Mouse (Mus musculus): ENCODE data around the gene Olfr1135. TPM values are rescaled to one million over a fixed set of nuclear protein-coding genes. Genes with fewer than 3 reads are reported as not detected.

Gene Olfr1135
- polyA plus RNA-seq (2014; fragmentation: Nextera tagmentation; extraction: Ambion mirVana), result not detected in 2 replicates

DNA sequence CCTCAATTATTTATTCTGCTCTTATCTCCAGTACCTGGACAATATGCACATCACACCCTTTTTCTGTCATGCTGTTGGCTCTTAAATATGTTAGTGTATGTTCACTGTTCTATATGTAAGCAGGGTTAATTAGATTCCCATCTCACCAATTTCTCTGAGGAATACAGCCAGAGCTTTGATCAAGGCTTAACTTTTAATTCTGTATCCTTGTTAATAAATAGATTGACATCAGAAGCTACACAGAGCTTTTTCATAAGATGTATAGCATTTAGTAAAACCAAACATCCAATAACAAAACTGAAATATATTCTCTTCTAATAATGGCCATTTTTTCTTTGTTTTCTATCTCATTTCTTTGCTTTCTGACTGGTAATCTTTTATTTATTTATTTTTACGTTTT, at the start of gene Olfr1135:
Olfr1135 (minus strand) TSS at position 101 of the 400 bp plus-strand sequence.
- H3K4me1 ChIP-seq (ENCODE audit: insufficient read depth), result no peaks in the 10 kb centered on the region
- no peak for TF ChIP-seq CTCF (IDR thresholded peaks at IDR 0.05; ENCODE audit: low read depth)
- H3K9me3 ChIP-seq (ENCODE audit: low read depth, low read length), result no peaks in the 10 kb centered on the region
- H3K4me2 ChIP-seq, result no peak within 1 kb of the TSS
- no peaks in the 10 kb centered on the region for H3K27me3 ChIP-seq (ENCODE audit: insufficient read depth, low read length)
- H3K4me3 ChIP-seq (ENCODE audit: low read depth, low read length), result no peak within 1 kb of the TSS
- H3K36me3 ChIP-seq (ENCODE audit: insufficient read depth), result no peaks in the 10 kb centered on the region
- H3K27ac ChIP-seq (ENCODE audit: low read depth), result no peak within 1 kb of the TSS
- ATAC-seq (ENCODE audit: insufficient read depth) (no peak), DNase-seq (no peak)
- 7% methylated on average over 1 of the region's 1 CpGs for WGBS
- H3K9ac ChIP-seq, result no peak within 1 kb of the TSS

DNA sequence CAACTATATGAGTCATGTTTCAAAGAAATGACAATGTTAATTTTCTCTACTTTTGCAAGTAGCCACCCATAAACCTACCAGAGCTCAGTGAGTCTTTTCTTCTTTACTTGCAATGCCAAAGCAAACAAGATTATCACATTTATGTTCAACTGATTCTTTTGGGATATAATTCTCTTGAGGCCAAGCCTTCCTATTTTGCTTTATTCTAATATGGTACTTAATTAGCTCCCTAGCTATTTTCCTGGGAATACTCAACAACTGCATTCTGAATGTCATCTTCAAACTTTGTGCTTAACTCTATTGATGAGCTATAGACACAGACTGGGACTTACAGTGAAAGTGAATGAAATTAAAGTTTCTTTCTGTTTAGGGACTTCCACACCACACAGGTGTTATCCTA, 39.6 kb upstream of the Olfr1135 start, which contains the start of gene Olfr1137:
Olfr1137 (minus strand) TSS at position 101 of the 400 bp plus-strand sequence.
- H3K27ac ChIP-seq (ENCODE audit: low read depth), result no peak within 1 kb of the TSS
- H3K4me3 ChIP-seq (ENCODE audit: low read depth, low read length), result no peak within 1 kb of the TSS
- H3K4me2 ChIP-seq, result no peak within 1 kb of the TSS
- H3K36me3 ChIP-seq (ENCODE audit: insufficient read depth), result no peaks in the 10 kb centered on the region
- TF ChIP-seq CTCF (IDR thresholded peaks at IDR 0.05; ENCODE audit: low read depth), result no peak
- H3K27me3 ChIP-seq (ENCODE audit: insufficient read depth, low read length), result no peaks in the 10 kb centered on the region
- DNase-seq (no peak), ATAC-seq (ENCODE audit: insufficient read depth) (no peak)
- H3K9me3 ChIP-seq (ENCODE audit: low read depth, low read length), result no peaks in the 10 kb centered on the region
- no peaks in the 10 kb centered on the region for H3K4me1 ChIP-seq (ENCODE audit: insufficient read depth)
- no peak within 1 kb of the TSS for H3K9ac ChIP-seq

DNA sequence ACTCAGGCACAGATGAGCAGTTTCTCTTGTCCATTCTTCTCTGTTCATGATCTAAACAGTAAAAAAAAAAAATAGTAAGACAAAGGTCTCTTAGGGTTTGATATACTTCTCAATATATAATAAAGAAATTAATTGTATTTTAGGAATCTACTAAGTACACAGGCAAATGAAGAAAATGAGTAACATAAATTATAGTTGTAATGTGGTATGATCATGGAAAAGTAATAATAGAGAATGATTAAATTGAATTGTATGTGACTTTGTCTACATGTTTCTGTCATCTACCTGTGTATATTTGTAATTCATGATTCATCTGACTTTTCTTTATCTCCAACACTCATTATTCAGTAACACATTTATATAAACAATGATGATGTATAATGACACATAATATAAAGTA, 20.4 kb upstream of the Olfr1135 start, which contains the start of gene Olfr1136:
Olfr1136 (minus strand) TSS at position 101 of the 400 bp plus-strand sequence.
- Histone ChIP-seq H3K4me2 (no peak within 1 kb of the TSS), H3K9ac (no peak within 1 kb of the TSS), H3K9me3 (ENCODE audit: low read depth, low read length) (no peaks in the 10 kb centered on the region), H3K4me3 (ENCODE audit: low read depth, low read length) (no peak within 1 kb of the TSS), H3K27me3 (ENCODE audit: insufficient read depth, low read length) (no peaks in the 10 kb centered on the region), H3K36me3 (ENCODE audit: insufficient read depth) (no peaks in the 10 kb centered on the region), H3K27ac (ENCODE audit: low read depth) (no peak within 1 kb of the TSS), H3K4me1 (ENCODE audit: insufficient read depth) (no peaks in the 10 kb centered on the region)
- no peak for TF ChIP-seq CTCF (IDR thresholded peaks at IDR 0.05; ENCODE audit: low read depth)
- DNase-seq (no peak), ATAC-seq (ENCODE audit: insufficient read depth) (no peak)

DNA sequence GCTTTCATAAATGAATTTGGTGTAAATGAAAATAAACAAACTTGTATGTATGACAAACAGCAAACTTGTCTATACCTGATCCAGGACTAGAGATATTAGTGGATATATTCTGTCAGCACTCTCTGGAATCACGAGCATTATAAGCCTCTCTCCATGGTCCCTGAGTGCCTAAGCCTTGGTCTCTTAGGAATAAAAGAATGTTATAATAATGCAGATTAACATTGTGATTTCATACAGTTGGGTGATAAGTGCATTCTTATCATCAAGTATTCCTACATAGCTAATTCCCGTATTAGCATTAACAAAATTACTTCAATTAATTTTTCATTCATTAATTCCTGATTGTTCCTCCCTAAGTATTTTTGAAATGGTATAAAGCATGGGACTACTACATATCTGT, 15.1 kb downstream of the Olfr1135 start, which contains the start of gene Olfr1134:
Olfr1134 (minus strand) TSS at position 101 of the 400 bp plus-strand sequence.
- Histone ChIP-seq H3K4me3 (ENCODE audit: low read depth, low read length) (no peak within 1 kb of the TSS), H3K9ac (no peak within 1 kb of the TSS), H3K4me1 (ENCODE audit: insufficient read depth) (no peaks in the 10 kb centered on the region), H3K36me3 (ENCODE audit: insufficient read depth) (no peaks in the 10 kb centered on the region), H3K4me2 (no peak within 1 kb of the TSS), H3K9me3 (ENCODE audit: low read depth, low read length) (no peaks in the 10 kb centered on the region), H3K27ac (ENCODE audit: low read depth) (no peak within 1 kb of the TSS), H3K27me3 (ENCODE audit: insufficient read depth, low read length) (no peaks in the 10 kb centered on the region)
- ATAC-seq (ENCODE audit: insufficient read depth) (no peak), DNase-seq (no peak)
- TF ChIP-seq CTCF (IDR thresholded peaks at IDR 0.05; ENCODE audit: low read depth), result no peak
- WGBS, result 83% methylated on average over 2 of the region's 2 CpGs

DNA sequence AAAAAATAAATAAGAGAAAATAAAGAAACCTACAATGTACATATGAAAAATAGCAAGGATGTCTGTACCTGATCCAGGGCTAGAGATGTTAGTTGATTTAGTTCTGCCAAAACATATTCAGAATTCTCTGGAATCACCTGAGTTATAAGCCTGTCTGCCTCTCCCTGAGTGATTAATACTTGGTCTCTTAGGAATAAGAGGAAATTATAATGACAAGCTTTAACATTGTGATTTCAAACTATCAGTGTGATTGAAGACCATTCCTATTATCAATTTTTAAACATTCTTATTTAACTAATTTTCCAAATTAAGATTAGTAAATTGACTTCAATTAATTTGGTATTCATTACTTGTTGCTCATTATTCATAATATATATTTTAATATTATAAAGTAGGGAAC, 26.2 kb downstream of the Olfr1135 start, which contains the start of gene Olfr1133:
Olfr1133 (minus strand) TSS at position 101 of the 400 bp plus-strand sequence.
- TF ChIP-seq CTCF (IDR thresholded peaks at IDR 0.05; ENCODE audit: low read depth), result no peak
- Histone ChIP-seq H3K36me3 (ENCODE audit: insufficient read depth) (no peaks in the 10 kb centered on the region), H3K4me1 (ENCODE audit: insufficient read depth) (no peaks in the 10 kb centered on the region), H3K4me3 (ENCODE audit: low read depth, low read length) (no peak within 1 kb of the TSS), H3K9me3 (ENCODE audit: low read depth, low read length) (no peaks in the 10 kb centered on the region), H3K27me3 (ENCODE audit: insufficient read depth, low read length) (no peaks in the 10 kb centered on the region), H3K9ac (no peak within 1 kb of the TSS), H3K27ac (ENCODE audit: low read depth) (no peak within 1 kb of the TSS), H3K4me2 (no peak within 1 kb of the TSS)
- ATAC-seq (ENCODE audit: insufficient read depth), result no peak
- no peak for DNase-seq

DNA sequence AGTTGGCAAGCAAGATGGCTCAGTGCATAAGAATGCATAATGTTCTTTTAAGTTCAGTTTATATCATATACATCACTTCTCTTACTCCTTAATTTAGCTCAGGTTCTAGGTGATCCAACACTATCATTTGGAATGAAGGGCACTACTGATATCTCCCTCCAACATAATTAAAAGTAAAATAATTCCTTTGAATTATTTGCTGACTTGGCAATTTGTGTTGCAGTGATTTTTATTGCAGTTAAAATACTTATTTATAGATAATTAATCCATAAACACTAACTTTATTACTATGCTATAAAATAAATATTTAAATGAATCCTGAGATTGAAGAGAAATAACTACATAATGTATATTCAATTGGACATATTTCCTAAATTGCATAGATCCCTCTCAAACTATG, 31.0 kb downstream of the Olfr1135 start:
- no peak overlapping the region for H3K9ac ChIP-seq
- TF ChIP-seq CTCF (IDR thresholded peaks at IDR 0.05; ENCODE audit: low read depth), result no peak
- no peaks in the 10 kb centered on the region for H3K9me3 ChIP-seq (ENCODE audit: low read depth, low read length)
- no peak overlapping the region for H3K4me2 ChIP-seq
- H3K4me1 ChIP-seq (ENCODE audit: insufficient read depth), result no peaks in the 10 kb centered on the region
- H3K27ac ChIP-seq (ENCODE audit: low read depth), result no peak overlapping the region
- no peaks in the 10 kb centered on the region for H3K36me3 ChIP-seq (ENCODE audit: insufficient read depth)
- no peak for DNase-seq
- no peak for ATAC-seq (ENCODE audit: insufficient read depth)
- no peak overlapping the region for H3K4me3 ChIP-seq (ENCODE audit: low read depth, low read length)
- no peaks in the 10 kb centered on the region for H3K27me3 ChIP-seq (ENCODE audit: insufficient read depth, low read length)

DNA sequence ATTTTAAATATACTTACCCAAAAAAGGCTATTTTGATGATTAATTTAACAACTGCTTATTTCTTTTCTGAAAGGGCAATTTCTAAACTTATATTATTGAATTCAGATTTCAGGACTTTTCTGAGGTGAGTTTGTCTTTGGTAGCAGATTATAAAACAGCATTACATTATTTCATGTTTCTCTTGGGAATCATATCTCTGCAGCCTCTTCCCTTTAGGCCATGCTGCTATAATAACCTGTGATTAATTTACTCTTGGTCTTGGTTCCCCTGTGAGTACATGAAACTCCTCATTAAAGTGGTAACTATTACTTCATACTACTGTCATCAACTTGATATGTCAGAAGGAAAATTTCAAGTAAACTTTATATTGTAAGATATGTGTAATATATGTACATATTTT, 36.0 kb downstream of the Olfr1135 start, which contains the start of gene Olfr1132:
Olfr1132 (minus strand) TSS at position 101 of the 400 bp plus-strand sequence.
- no peak for ATAC-seq (ENCODE audit: insufficient read depth)
- no peak within 1 kb of the TSS for H3K4me3 ChIP-seq (ENCODE audit: low read depth, low read length)
- H3K4me1 ChIP-seq (ENCODE audit: insufficient read depth), result no peaks in the 10 kb centered on the region
- no peak within 1 kb of the TSS for H3K27ac ChIP-seq (ENCODE audit: low read depth)
- no peaks in the 10 kb centered on the region for H3K9me3 ChIP-seq (ENCODE audit: low read depth, low read length)
- no peak within 1 kb of the TSS for H3K9ac ChIP-seq
- no peaks in the 10 kb centered on the region for H3K36me3 ChIP-seq (ENCODE audit: insufficient read depth)
- H3K27me3 ChIP-seq (ENCODE audit: insufficient read depth, low read length), result no peaks in the 10 kb centered on the region
- DNase-seq, result no peak
- TF ChIP-seq CTCF (IDR thresholded peaks at IDR 0.05; ENCODE audit: low read depth), result no peak
- no peak within 1 kb of the TSS for H3K4me2 ChIP-seq

DNA sequence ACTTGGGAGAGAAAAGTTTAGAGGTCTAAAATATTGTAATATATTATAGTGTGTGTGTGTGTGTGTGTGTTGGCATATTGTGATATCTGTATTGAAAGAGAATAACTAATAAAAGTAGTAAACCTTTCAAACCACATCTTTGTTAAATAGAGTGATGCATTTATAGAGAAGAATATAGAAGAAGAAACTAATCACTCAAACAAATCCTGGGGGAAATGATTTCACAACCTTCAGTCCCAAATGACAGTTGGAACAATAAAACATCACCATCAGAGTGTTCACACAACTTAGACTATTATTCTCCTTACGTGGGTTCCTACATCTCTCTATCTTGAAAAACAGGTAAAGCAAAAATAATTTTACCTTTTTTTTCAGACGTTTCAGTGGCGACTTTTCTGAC, 46.7 kb downstream of the Olfr1135 start, which contains the start of gene Olfr1131:
Olfr1131 (plus strand) TSS at position 301 of the 400 bp plus-strand sequence.
- no peak within 1 kb of the TSS for H3K9ac ChIP-seq
- H3K36me3 ChIP-seq (ENCODE audit: insufficient read depth), result no peaks in the 10 kb centered on the region
- H3K4me2 ChIP-seq, result no peak within 1 kb of the TSS
- H3K9me3 ChIP-seq (ENCODE audit: low read depth, low read length), result no peaks in the 10 kb centered on the region
- no peak within 1 kb of the TSS for H3K27ac ChIP-seq (ENCODE audit: low read depth)
- ATAC-seq (ENCODE audit: insufficient read depth) (no peak), DNase-seq (no peak)
- H3K4me3 ChIP-seq (ENCODE audit: low read depth, low read length), result no peak within 1 kb of the TSS
- no peak for TF ChIP-seq CTCF (IDR thresholded peaks at IDR 0.05; ENCODE audit: low read depth)
- H3K4me1 ChIP-seq (ENCODE audit: insufficient read depth), result no peaks in the 10 kb centered on the region
- WGBS, result 70% methylated on average over 3 of the region's 3 CpGs
- no peaks in the 10 kb centered on the region for H3K27me3 ChIP-seq (ENCODE audit: insufficient read depth, low read length)

Other genes with a start within 250 kb of the Olfr1135 start
- gene Olfr1124, start 243.4 kb downstream of the Olfr1135 start, polyA plus RNA-seq (2014; fragmentation: Nextera tagmentation; extraction: Ambion mirVana), result not detected in 2 replicates
- gene Olfr1126, start 219.7 kb downstream of the Olfr1135 start, polyA plus RNA-seq (2014; fragmentation: Nextera tagmentation; extraction: Ambion mirVana), result not detected in 2 replicates
- gene Pramel7, start 176.6 kb downstream of the Olfr1135 start, polyA plus RNA-seq (2014; fragmentation: Nextera tagmentation; extraction: Ambion mirVana), result not detected in 2 replicates
- gene Pramel6, start 167.1 kb downstream of the Olfr1135 start, polyA plus RNA-seq (2014; fragmentation: Nextera tagmentation; extraction: Ambion mirVana), result not detected in 2 replicates
- gene Olfr153, start 141.9 kb downstream of the Olfr1135 start, polyA plus RNA-seq (2014; fragmentation: Nextera tagmentation; extraction: Ambion mirVana), result not detected in 2 replicates
- gene Olfr1128, start 128.1 kb downstream of the Olfr1135 start, polyA plus RNA-seq (2014; fragmentation: Nextera tagmentation; extraction: Ambion mirVana), result not detected in 2 replicates
- not detected in 2 replicates for gene Olfr1129, start 99.8 kb downstream of the Olfr1135 start, polyA plus RNA-seq (2014; fragmentation: Nextera tagmentation; extraction: Ambion mirVana)
- gene Olfr1130, start 67.5 kb downstream of the Olfr1135 start, polyA plus RNA-seq (2014; fragmentation: Nextera tagmentation; extraction: Ambion mirVana), result not detected in 2 replicates
- not detected in 2 replicates for gene Olfr1131, start 46.6 kb downstream of the Olfr1135 start, polyA plus RNA-seq (2014; fragmentation: Nextera tagmentation; extraction: Ambion mirVana)
- gene Olfr1132, start 36.1 kb downstream of the Olfr1135 start, polyA plus RNA-seq (2014; fragmentation: Nextera tagmentation; extraction: Ambion mirVana), result not detected in 2 replicates
- not detected in 2 replicates for gene Olfr1133, start 26.3 kb downstream of the Olfr1135 start, polyA plus RNA-seq (2014; fragmentation: Nextera tagmentation; extraction: Ambion mirVana)
- gene Olfr1134, start 15.2 kb downstream of the Olfr1135 start, polyA plus RNA-seq (2014; fragmentation: Nextera tagmentation; extraction: Ambion mirVana), result not detected in 2 replicates
- gene Olfr1136, start 20.3 kb upstream of the Olfr1135 start, polyA plus RNA-seq (2014; fragmentation: Nextera tagmentation; extraction: Ambion mirVana), result not detected in 2 replicates
- not detected in 2 replicates for gene Olfr1137, start 39.5 kb upstream of the Olfr1135 start, polyA plus RNA-seq (2014; fragmentation: Nextera tagmentation; extraction: Ambion mirVana)
- gene Olfr1138, start 66.3 kb upstream of the Olfr1135 start, polyA plus RNA-seq (2014; fragmentation: Nextera tagmentation; extraction: Ambion mirVana), result not detected in 2 replicates
- not detected in 2 replicates for gene Olfr1140, start 70.1 kb upstream of the Olfr1135 start, polyA plus RNA-seq (2014; fragmentation: Nextera tagmentation; extraction: Ambion mirVana)
- not detected in 2 replicates for gene Olfr1141, start 80.3 kb upstream of the Olfr1135 start, polyA plus RNA-seq (2014; fragmentation: Nextera tagmentation; extraction: Ambion mirVana)
- not detected in 2 replicates for gene Olfr152, start 105.8 kb upstream of the Olfr1135 start, polyA plus RNA-seq (2014; fragmentation: Nextera tagmentation; extraction: Ambion mirVana)
- not detected in 2 replicates for gene Olfr1143, start 126.9 kb upstream of the Olfr1135 start, polyA plus RNA-seq (2014; fragmentation: Nextera tagmentation; extraction: Ambion mirVana)
- not detected in 2 replicates for gene Olfr1145, start 136.2 kb upstream of the Olfr1135 start, polyA plus RNA-seq (2014; fragmentation: Nextera tagmentation; extraction: Ambion mirVana)
- not detected in 2 replicates for gene Olfr1148, start 156.9 kb upstream of the Olfr1135 start, polyA plus RNA-seq (2014; fragmentation: Nextera tagmentation; extraction: Ambion mirVana)
- not detected in 2 replicates for gene Olfr1150-ps1, start 170.3 kb upstream of the Olfr1135 start, polyA plus RNA-seq (2014; fragmentation: Nextera tagmentation; extraction: Ambion mirVana)
- not detected in 2 replicates for gene Olfr1151, start 182.2 kb upstream of the Olfr1135 start, polyA plus RNA-seq (2014; fragmentation: Nextera tagmentation; extraction: Ambion mirVana)
- not detected in 2 replicates for gene Olfr1152, start 192.8 kb upstream of the Olfr1135 start, polyA plus RNA-seq (2014; fragmentation: Nextera tagmentation; extraction: Ambion mirVana)
- not detected in 2 replicates for gene Olfr1153, start 221.3 kb upstream of the Olfr1135 start, polyA plus RNA-seq (2014; fragmentation: Nextera tagmentation; extraction: Ambion mirVana)
- gene Olfr1154, start 231.5 kb upstream of the Olfr1135 start, polyA plus RNA-seq (2014; fragmentation: Nextera tagmentation; extraction: Ambion mirVana), result not detected in 2 replicates

Data from lung, embryonic 14.5 days (tissue).